Mouse (Mus musculus) kidney, embryonic 16.5 days (tissue): Measurements from ENCODE around the gene AU040320. TPM values are rescaled to one million over a fixed set of nuclear protein-coding genes. Genes with fewer than 3 reads are reported as not detected.

Experiments
- ATAC-seq: fragments of 200-750 bp; cut with Nextera tagmentation; 2 replicates; pipeline ENCODE4 v1.8.0; 2017; ENCODE audit warnings: moderate TSS enrichment; ENCODE audit not compliant: low FRiP score, low TSS enrichment
- H3K27ac ChIP-seq: fragments of 300-500 bp; sonication (generic); 2 replicates; pipeline ENCODE4 v1.5.1; 2014; ENCODE audit warnings: low read length
- H3K27me3 ChIP-seq: fragments of 300-500 bp; sonication (generic); 2 replicates; pipeline ENCODE4 v1.6.1; 2014; ENCODE audit warnings: low read length, control low read depth, mixed read lengths; ENCODE audit not compliant: insufficient read depth
- H3K36me3 ChIP-seq: fragments of 300-500 bp; sonication (generic); 2 replicates; pipeline ENCODE4 v1.6.1; 2014; ENCODE audit warnings: low read length, control low read depth, mixed read lengths; ENCODE audit not compliant: insufficient read depth
- H3K4me1 ChIP-seq: fragments of 300-500 bp; sonication (generic); 2 replicates; pipeline ENCODE4 v1.6.1; 2014; ENCODE audit warnings: low read length, control low read depth, mixed read lengths; ENCODE audit not compliant: insufficient read depth
- H3K4me2 ChIP-seq: fragments of 300-500 bp; sonication (generic); replicated peaks from 2 replicates; pipeline ENCODE4 v1.6.1; 2014; ENCODE audit warnings: low read depth, low read length
- H3K4me3 ChIP-seq: fragments of 300-500 bp; sonication (generic); 2 replicates; pipeline ENCODE4 v1.5.1; 2014; ENCODE audit warnings: mild to moderate bottlenecking, low read length
- H3K9ac ChIP-seq: fragments of 300-500 bp; sonication (generic); replicated peaks from 2 replicates; pipeline ENCODE4 v1.6.1; 2014; ENCODE audit warnings: low read length
- H3K9me3 ChIP-seq: fragments of 300-500 bp; sonication (generic); 2 replicates; pipeline ENCODE4 v1.6.1; 2016; ENCODE audit warnings: low read length, control low read depth
- WGBS: fragments of 180-500 bp; shearing (Covaris S2); extraction: QIAGEN DNeasy Blood & Tissue Kit; methylation state at CpG from one replicate; pipeline ENCODE4 v1.1.7; 2014; 5-methylcytosine and 5-hydroxymethylcytosine counted together
- polyA plus RNA-seq: library from polyadenylated mRNA; unstranded; fragments of >200 nt; fragmentation: Nextera tagmentation; extraction: Ambion mirVana; gene quantifications from 2 replicates; pipeline ENCODE4 v1.2.1, GENCODE M21; 2015

The AU040320 gene
- polyA plus RNA-seq, 1 experiment from 2014 or later = 25.4 TPM

DNA sequence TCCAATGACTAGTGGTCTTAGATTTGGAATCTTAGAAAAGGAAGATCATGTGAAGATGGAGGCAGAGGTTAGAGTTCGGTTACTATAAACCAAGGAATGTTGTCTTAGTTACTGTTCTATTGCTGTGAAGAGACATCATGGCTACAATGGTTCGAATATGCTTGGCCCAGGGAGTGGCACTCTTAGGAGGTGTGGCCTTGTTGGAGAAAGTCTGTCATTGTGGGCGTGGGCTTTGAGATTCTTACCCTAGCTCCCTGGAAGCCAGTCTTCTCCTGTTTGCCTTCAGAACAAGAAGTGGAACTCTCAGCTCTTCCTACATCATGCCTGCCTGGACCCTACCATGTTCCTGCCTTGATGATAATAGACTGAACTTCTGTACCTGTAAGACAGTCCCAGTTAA, 57.2 kb downstream of the AU040320 start:
- H3K27me3 ChIP-seq = no peaks in the 10 kb centered on the region
- no peaks in the 10 kb centered on the region for H3K4me1 ChIP-seq
- no peak overlapping the region for H3K27ac ChIP-seq
- 92% methylated on average over 3 of the region's 3 CpGs for WGBS
- H3K4me2 ChIP-seq = no peak overlapping the region
- ATAC-seq = no peak
- peaks cover 6% of the 10 kb centered on the region; the same call in 1 of the 2 replicates for H3K36me3 ChIP-seq
- H3K4me3 ChIP-seq = no peak overlapping the region
- H3K9me3 ChIP-seq = no peaks in the 10 kb centered on the region
- H3K9ac ChIP-seq = no peak overlapping the region

DNA sequence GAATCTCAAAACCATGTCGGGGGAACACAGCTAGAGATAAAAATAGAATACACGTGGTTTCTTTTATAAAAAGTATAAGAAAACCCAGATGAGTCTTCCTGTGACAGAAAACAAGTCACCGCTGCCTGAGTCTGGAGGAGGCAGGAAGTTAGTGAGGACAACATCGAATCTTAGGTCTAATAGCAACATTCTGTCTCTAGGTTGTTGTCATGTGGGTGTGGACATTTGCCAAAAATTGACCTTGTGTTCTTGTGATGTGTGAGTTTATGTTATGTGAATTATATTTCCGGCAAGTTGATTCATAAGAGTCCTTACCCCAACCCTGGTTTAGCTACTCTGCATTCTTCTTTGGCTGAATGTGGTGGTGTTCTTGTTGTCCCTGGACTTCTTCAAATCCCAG, 59.9 kb downstream of the AU040320 start:
- no peak for ATAC-seq
- no peak overlapping the region for H3K9ac ChIP-seq
- H3K27me3 ChIP-seq = no peaks in the 10 kb centered on the region
- H3K36me3 ChIP-seq = peaks cover 15% of the 10 kb centered on the region; the same call in 1 of the 2 replicates
- H3K4me3 ChIP-seq = no peak overlapping the region
- H3K4me2 ChIP-seq = no peak overlapping the region
- no peaks in the 10 kb centered on the region for H3K4me1 ChIP-seq
- H3K9me3 ChIP-seq = no peaks in the 10 kb centered on the region
- no peak overlapping the region for H3K27ac ChIP-seq
- 78% methylated on average over 5 of the region's 5 CpGs for WGBS

DNA sequence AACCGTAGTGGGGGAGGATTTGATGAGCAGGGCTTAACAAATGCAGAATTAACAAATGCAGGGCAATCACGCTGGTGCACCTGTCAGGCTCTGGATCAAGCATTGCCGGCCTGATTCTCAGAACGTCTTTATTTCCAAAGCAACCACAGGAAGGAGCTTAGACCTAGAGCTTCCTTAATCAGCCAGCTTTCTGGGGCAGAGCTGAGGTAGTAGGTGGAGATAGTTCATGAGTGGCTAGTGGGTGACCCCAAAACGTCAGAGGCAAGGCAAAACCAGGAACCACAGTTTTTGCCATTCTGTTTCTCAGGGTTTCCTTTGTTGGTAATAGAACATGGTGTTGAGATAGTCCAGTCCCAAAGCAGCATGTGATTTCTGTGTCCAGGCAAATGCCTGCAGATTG, 61.5 kb downstream of the AU040320 start:
- Histone ChIP-seq H3K9me3 (no peaks in the 10 kb centered on the region), H3K4me1 (no peaks in the 10 kb centered on the region), H3K27me3 (no peaks in the 10 kb centered on the region), H3K4me3 (no peak overlapping the region), H3K27ac (no peak overlapping the region), H3K36me3 (peaks cover 11% of the 10 kb centered on the region; the same call in 1 of the 2 replicates), H3K4me2 (no peak overlapping the region), H3K9ac (no peak overlapping the region)
- no peak for ATAC-seq
- 79% methylated on average over 5 of the region's 5 CpGs for WGBS

GRCm38 (mm10) chr4:126822891-126823882, 69.8 kb downstream of the AU040320 start:
- WGBS = 61% methylated on average over 9 of the region's 9 CpGs
- ATAC-seq = peak; percentile 39; the same call in 1 of the 2 replicates
- no peaks in the 10 kb centered on the region for H3K9me3 ChIP-seq

GRCm38 (mm10) chr4:126823917-126824316, 70.6 kb downstream of the AU040320 start:
- H3K36me3 ChIP-seq = peaks cover 4% of the 10 kb centered on the region; the same call in 1 of the 2 replicates
- ATAC-seq = no peak
- 0 out of 2 replicates have a peak, but pooled peaks cover 2% of the 10 kb centered on the region for H3K4me1 ChIP-seq
- WGBS = 84% methylated on average over 5 of the region's 5 CpGs
- no peak overlapping the region for H3K9ac ChIP-seq
- H3K27me3 ChIP-seq = no peaks in the 10 kb centered on the region
- no peak overlapping the region for H3K27ac ChIP-seq
- no peak overlapping the region for H3K4me3 ChIP-seq
- no peak overlapping the region for H3K4me2 ChIP-seq
- H3K9me3 ChIP-seq = no peaks in the 10 kb centered on the region

More at GRCm38 (mm10) chr4:126822891-126823882, 69.8 kb downstream of the AU040320 start:
- no peak overlapping the region for H3K9ac ChIP-seq
- H3K4me2 ChIP-seq = no peak overlapping the region
- no peaks in the 10 kb centered on the region for H3K27me3 ChIP-seq
- peaks cover 4% of the 10 kb centered on the region; the same call in 1 of the 2 replicates for H3K36me3 ChIP-seq
- no peak overlapping the region for H3K27ac ChIP-seq
- 0 out of 2 replicates have a peak, but pooled peaks cover 2% of the 10 kb centered on the region for H3K4me1 ChIP-seq
- no peak overlapping the region for H3K4me3 ChIP-seq

GRCm38 (mm10) chr4:126831122-126831521, 77.8 kb downstream of the AU040320 start:
- Histone ChIP-seq H3K9me3 (no peaks in the 10 kb centered on the region), H3K4me1 (no peaks in the 10 kb centered on the region)
- WGBS = 100% methylated on average over 5 of the region's 5 CpGs

DNA sequence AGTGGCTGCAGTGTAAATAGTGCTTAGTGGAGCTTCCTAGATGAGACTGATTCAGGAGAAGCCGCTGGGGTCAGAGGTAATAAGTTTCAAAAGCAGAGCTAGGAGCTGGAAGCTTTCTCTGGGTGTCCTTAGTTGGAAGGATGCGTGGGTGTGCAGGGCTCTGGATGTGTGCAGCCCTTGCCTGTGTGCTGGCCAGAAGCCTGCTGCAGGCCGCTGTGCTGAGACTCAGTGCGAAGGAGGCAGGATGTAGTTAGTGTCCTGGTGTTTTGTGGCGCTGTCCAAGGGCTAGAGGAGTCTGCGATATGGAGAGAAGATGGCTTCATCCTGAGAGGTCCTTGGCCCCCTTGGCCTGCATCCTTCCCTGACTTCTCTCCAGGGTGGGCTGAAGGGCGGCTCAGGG, 85.5 kb downstream of the AU040320 start:
- WGBS = 82% methylated on average over 7 of the region's 7 CpGs
- ATAC-seq = no peak

More at GRCm38 (mm10) chr4:126831122-126831521, 77.8 kb downstream of the AU040320 start:
- Histone ChIP-seq H3K36me3 (peaks cover 8% of the 10 kb centered on the region; the same call in 1 of the 2 replicates), H3K9ac (no peak overlapping the region), H3K4me3 (no peak overlapping the region), H3K27me3 (no peaks in the 10 kb centered on the region), H3K27ac (no peak overlapping the region), H3K4me2 (no peak overlapping the region)
- ATAC-seq = no peak

DNA sequence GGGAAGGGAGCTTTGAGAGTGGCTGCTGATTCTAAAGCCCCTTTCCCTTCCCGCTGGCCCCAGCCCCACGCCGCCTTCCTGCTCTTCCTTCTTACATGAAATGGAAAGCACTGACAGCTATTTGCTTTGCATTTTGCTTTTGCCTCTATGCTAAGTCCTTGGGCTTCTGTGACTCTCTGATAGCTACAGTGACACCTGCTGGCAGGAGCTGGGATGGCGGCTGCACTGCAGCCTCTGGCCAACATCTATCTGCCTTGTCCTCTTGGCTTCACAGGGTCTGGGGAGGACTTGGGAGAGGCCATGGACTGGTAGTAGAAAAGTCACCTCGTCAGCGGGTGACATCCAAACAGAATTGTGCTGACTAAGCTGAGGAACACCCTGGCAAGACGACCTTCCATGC, 86.5 kb downstream of the AU040320 start:
- WGBS = 14% methylated on average over 7 of the region's 7 CpGs
- no peak overlapping the region for H3K9ac ChIP-seq
- H3K27me3 ChIP-seq = no peaks in the 10 kb centered on the region
- H3K27ac ChIP-seq = no peak overlapping the region
- H3K4me3 ChIP-seq = no peak overlapping the region
- H3K4me1 ChIP-seq = no peaks in the 10 kb centered on the region
- no peaks in the 10 kb centered on the region for H3K9me3 ChIP-seq
- peaks cover 21% of the 10 kb centered on the region for H3K36me3 ChIP-seq
- H3K4me2 ChIP-seq = no peak overlapping the region
- peak; percentile 61 for ATAC-seq

More for the DNA sequence above, 85.5 kb downstream of the AU040320 start:
- H3K4me1 ChIP-seq = no peaks in the 10 kb centered on the region
- no peaks in the 10 kb centered on the region for H3K27me3 ChIP-seq
- no peak overlapping the region for H3K4me2 ChIP-seq
- no peak overlapping the region for H3K9ac ChIP-seq
- no peak overlapping the region for H3K4me3 ChIP-seq
- peaks cover 21% of the 10 kb centered on the region for H3K36me3 ChIP-seq
- H3K27ac ChIP-seq = no peak overlapping the region
- no peaks in the 10 kb centered on the region for H3K9me3 ChIP-seq

- Histone ChIP-seq H3K27me3 (no peaks in the 10 kb centered on the region), H3K4me3 (no peak overlapping the region), H3K9ac (no peak overlapping the region), H3K4me1 (no peaks in the 10 kb centered on the region), H3K9me3 (no peaks in the 10 kb centered on the region), H3K27ac (no peak overlapping the region), H3K36me3 (peaks cover 21% of the 10 kb centered on the region), H3K4me2 (no peak overlapping the region)
- ATAC-seq = no peak
- WGBS = 81% methylated on average over 15 of the region's 15 CpGs
Observed at GRCm38 (mm10) chr4:126840996-126841560, 87.7 kb downstream of the AU040320 start.
